Mouse (Mus musculus): ENCODE measurements around the gene Ubtd2.

DNA sequence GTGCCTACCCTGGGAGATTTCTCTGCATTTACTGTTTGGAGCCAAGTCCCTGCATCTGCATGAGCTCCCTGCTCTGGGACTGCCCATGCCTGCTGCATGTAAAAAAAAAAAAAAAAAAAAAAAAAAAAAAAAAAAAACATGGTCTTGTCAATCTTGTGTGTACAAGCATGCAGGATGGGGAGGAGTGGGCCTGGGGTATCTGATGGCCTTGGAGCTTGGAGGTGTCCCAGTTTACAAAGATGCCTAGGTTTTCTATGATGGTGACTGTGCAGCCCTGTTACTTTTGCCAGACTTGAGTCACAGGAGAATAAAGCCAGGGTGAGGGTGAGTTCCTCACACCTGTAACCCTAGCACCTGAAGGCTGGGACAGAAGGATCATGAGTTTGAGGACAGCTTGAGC is 46.1 kb upstream of the Ubtd2 start:
- TF ChIP-seq CTCF (IDR thresholded peaks at IDR 0.05; ENCODE audit: extremely low read depth, insufficient read length, insufficient replicate concordance, low read depth, low read length) = no peak
- no peak for TF ChIP-seq POLR2A (IDR thresholded peaks at IDR 0.05; ENCODE audit: low read depth, low read length)

Data from small intestine, adult 2 months (tissue).